Mouse (Mus musculus) adrenal gland, adult 8-10 months (tissue): ENCODE measurements around the gene Rpl15. TPM values are rescaled to one million over a fixed set of nuclear protein-coding genes. Genes with fewer than 3 reads are reported as not detected.
"Not testable (repeated sequence)": the region's sequence is repeated elsewhere in the genome, so short reads cannot be mapped to it uniquely, and the experiment has no call there.

Experiments
- DNase-seq: peaks from one replicate; pipeline ENCODE4 v3.0.0; 2022
- total RNA-seq, 4 experiments: library from RNA; stranded (reverse); gene quantifications; 2 replicates each; pipeline ENCODE4 v1.2.4; 2022

Gene Rpl15
- total RNA-seq, 4 experiments from 2014 or later = 673 to 753 (median 717) TPM

GRCm38 (mm10) chr14:18240132-18240531, 31.1 kb downstream of the Rpl15 start:
- DNase-seq = no peak

GRCm38 (mm10) chr14:18238750-18239731, 32.1 kb downstream of the Rpl15 start, which contains the start of gene Nr1d2:
Gene Nr1d2 (minus strand): TSS chr14:18239127.
- DNase-seq = peak; percentile 100

- DNase-seq = peak; percentile 98
These were observed 33.0 kb downstream of the Rpl15 start for GRCm38 (mm10) chr14:18238131-18238749.

- no peak for DNase-seq
These were observed 33.8 kb downstream of the Rpl15 start for GRCm38 (mm10) chr14:18237381-18237780.

- DNase-seq = not testable (repeated sequence)
These were observed 34.5 kb downstream of the Rpl15 start for GRCm38 (mm10) chr14:18236496-18237235.

- no peak for DNase-seq
These were observed 36.9 kb downstream of the Rpl15 start for GRCm38 (mm10) chr14:18233981-18234960.

- DNase-seq = no peak
These were observed 38.1 kb downstream of the Rpl15 start for GRCm38 (mm10) chr14:18233076-18233475.

- not testable (repeated sequence) for DNase-seq
These were observed 39.3 kb downstream of the Rpl15 start for GRCm38 (mm10) chr14:18231866-18232265.

GRCm38 (mm10) chr14:18229751-18230150, 41.4 kb downstream of the Rpl15 start:
- DNase-seq = not testable (repeated sequence)

- DNase-seq = not testable (repeated sequence)
These were observed 45.0 kb downstream of the Rpl15 start for GRCm38 (mm10) chr14:18226181-18226580.

GRCm38 (mm10) chr14:18225431-18225830, 45.8 kb downstream of the Rpl15 start:
- not testable (repeated sequence) for DNase-seq

GRCm38 (mm10) chr14:18221977-18222376, 49.2 kb downstream of the Rpl15 start:
- no peak for DNase-seq

Other genes starting within 250 kb of the Rpl15 start
- 100 to 1,000 TPM in 3 of 4 experiments, 10 to 100 TPM in 1; 98.8 to 150 (median 116) TPM for gene Nr1d2, start 32.3 kb downstream of the Rpl15 start, total RNA-seq
- 10 to 100 TPM; 24.8 to 27.4 (median 26.1) TPM for gene Nkiras1, start 255 bp downstream of the Rpl15 start, total RNA-seq
- gene Ube2e1, start 60.5 kb upstream of the Rpl15 start, total RNA-seq = 100 to 1,000 TPM in 1 of 4 experiments, 10 to 100 TPM in 3; 75.9 to 101 (median 93.4) TPM